Mouse (Mus musculus) heart, embryonic 15.5 days (tissue): ENCODE measurements around the gene Adarb1. TPM values are rescaled to one million over a fixed set of nuclear protein-coding genes. Genes with fewer than 3 reads are reported as not detected.

Source experiments
- ATAC-seq: fragments of 200-750 bp; cut with Nextera tagmentation; replicated peaks from 2 replicates; pipeline ENCODE4 v1.8.0; 2017; ENCODE audit warnings: low read depth, moderate TSS enrichment; ENCODE audit not compliant: insufficient number of reproducible peaks, insufficient read depth, low FRiP score
- H3K27ac ChIP-seq: fragments of 300-500 bp; sonication (generic); 2 replicates; pipeline ENCODE4 v1.5.1; 2015; ENCODE audit warnings: mild to moderate bottlenecking, inconsistent platforms
- H3K27me3 ChIP-seq: fragments of 300-500 bp; sonication (generic); 2 replicates; pipeline ENCODE4 v1.6.1; 2015; ENCODE audit warnings: inconsistent platforms
- H3K36me3 ChIP-seq: fragments of 300-500 bp; sonication (generic); 2 replicates; pipeline ENCODE4 v1.6.1; 2015; ENCODE audit warnings: mild to moderate bottlenecking, inconsistent platforms
- H3K4me1 ChIP-seq: fragments of 300-500 bp; sonication (generic); replicated peaks from 2 replicates; pipeline ENCODE4 v1.6.1; 2015; ENCODE audit warnings: inconsistent platforms
- H3K4me2 ChIP-seq: fragments of 300-500 bp; sonication (generic); 2 replicates; pipeline ENCODE4 v1.6.1; 2015; ENCODE audit warnings: inconsistent platforms, mild to moderate bottlenecking, moderate library complexity
- H3K4me3 ChIP-seq: fragments of 300-500 bp; sonication (generic); 2 replicates; pipeline ENCODE4 v1.5.1; 2015; ENCODE audit warnings: mild to moderate bottlenecking, inconsistent platforms
- H3K9ac ChIP-seq: fragments of 300-500 bp; sonication (generic); 2 replicates; pipeline ENCODE4 v1.6.1; 2015; ENCODE audit warnings: mild to moderate bottlenecking, inconsistent platforms
- H3K9me3 ChIP-seq: fragments of 300-500 bp; sonication (generic); replicated peaks from 2 replicates; pipeline ENCODE4 v1.6.1; 2016; ENCODE audit warnings: inconsistent platforms
- WGBS: fragments of 180-500 bp; shearing (Covaris S2); methylation state at CpG from one replicate; pipeline ENCODE4 v1.1.7; 2015; ENCODE audit warnings: mixed read lengths; 5-methylcytosine and 5-hydroxymethylcytosine counted together
- polyA plus RNA-seq: library from polyadenylated mRNA; unstranded; fragments of >200 nt; fragmentation: Nextera tagmentation; extraction: Ambion mirVana; gene quantifications from 2 replicates; pipeline ENCODE4 v1.2.1, GENCODE M21; 2015

Gene Adarb1
- 14.0 and 14.8 TPM in 2 replicates for polyA plus RNA-seq

DNA sequence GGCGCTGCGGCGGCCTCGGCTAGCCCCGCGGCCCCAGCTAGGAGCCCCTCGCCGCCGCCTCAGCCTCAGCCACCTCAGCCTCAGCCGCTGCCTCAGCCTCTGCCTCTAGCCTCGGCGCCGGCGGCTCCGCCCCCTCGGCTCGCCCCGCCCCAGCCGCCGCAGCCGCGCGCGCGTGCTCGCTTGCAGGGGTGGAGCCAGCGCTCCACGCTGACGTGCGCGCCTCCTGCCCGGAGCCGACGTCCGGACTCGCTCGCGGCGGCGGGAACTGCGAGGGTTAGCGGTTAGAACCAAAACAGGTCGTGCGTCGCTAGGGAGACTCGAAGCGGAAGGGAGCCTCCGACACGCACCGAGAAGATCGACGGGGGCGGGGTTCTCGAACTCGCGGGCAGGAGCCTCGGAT is at the start of gene Adarb1:
Gene Adarb1 (minus strand): TSS at position 133 of the 400 bp plus-strand sequence.
- Histone ChIP-seq H3K4me2 (peak within 1 kb of the TSS; percentile 98), H3K9me3 (no peaks in the 10 kb centered on the region), H3K27ac (peak within 1 kb of the TSS; percentile 75)

DNA sequence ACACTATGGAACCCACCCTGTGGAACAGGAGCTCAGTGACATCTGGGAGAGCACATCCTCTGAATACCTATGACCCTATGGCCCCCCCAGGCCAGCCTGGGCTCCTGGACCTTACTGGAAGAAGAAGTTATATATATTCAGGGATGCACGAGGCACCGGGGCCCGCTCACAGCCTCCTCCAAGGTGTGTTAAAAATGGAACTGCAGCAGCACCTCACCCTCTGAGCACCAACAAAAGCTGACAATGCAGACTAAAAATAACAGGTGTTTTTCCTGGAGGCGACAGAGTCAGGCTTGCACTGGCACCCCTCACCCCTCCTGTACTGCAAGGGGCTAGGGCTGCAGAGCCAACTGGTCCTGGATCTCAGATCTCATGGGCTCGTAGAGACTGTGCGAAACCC is 49.3 kb upstream of the Adarb1 start:
- Histone ChIP-seq H3K9me3 (no peaks in the 10 kb centered on the region), H3K4me1 (peaks cover 58% of the 10 kb centered on the region), H3K27me3 (no peaks in the 10 kb centered on the region), H3K36me3 (no peaks in the 10 kb centered on the region), H3K4me2 (no peak overlapping the region), H3K9ac (no peak overlapping the region), H3K4me3 (no peak overlapping the region), H3K27ac (peak overlapping the region; percentile 45; the same call in 1 of the 2 replicates)
- no peak for ATAC-seq
- 57% methylated on average over 6 of the region's 6 CpGs for WGBS

More for the DNA sequence above, at the start of gene Adarb1:
- under 1% methylated on average over 57 of the region's 57 CpGs for WGBS
- ATAC-seq: peak; percentile 90
- Histone ChIP-seq H3K27me3 (peaks cover 9% of the 10 kb centered on the region; the same call in 1 of the 2 replicates), H3K9ac (peak within 1 kb of the TSS; percentile 78), H3K4me1 (peaks cover 34% of the 10 kb centered on the region), H3K36me3 (no peaks in the 10 kb centered on the region), H3K4me3 (peak within 1 kb of the TSS; percentile 90)

DNA sequence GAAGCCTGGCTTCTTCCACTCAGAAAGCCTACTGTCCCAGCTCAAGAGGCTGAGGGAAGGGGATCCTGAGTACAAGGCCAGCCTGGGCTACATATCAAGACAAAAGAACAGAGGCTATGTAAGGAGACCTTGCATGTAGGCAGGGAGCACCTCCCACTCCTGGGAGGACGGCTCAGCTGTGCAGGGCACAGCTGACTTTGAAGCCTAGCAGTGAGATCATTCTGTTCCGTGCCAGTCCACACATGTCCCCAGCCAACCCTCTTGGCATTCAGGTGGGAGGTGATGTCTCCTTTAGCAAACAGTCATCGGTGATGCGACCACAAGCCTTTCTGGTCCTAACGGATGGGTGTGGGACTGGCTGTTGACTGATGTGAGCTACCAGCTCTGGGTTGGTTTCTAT is 47.8 kb upstream of the Adarb1 start:
- WGBS: 78% methylated on average over 5 of the region's 5 CpGs
- H3K4me1 ChIP-seq: peaks cover 47% of the 10 kb centered on the region
- no peak overlapping the region for H3K27ac ChIP-seq

DNA sequence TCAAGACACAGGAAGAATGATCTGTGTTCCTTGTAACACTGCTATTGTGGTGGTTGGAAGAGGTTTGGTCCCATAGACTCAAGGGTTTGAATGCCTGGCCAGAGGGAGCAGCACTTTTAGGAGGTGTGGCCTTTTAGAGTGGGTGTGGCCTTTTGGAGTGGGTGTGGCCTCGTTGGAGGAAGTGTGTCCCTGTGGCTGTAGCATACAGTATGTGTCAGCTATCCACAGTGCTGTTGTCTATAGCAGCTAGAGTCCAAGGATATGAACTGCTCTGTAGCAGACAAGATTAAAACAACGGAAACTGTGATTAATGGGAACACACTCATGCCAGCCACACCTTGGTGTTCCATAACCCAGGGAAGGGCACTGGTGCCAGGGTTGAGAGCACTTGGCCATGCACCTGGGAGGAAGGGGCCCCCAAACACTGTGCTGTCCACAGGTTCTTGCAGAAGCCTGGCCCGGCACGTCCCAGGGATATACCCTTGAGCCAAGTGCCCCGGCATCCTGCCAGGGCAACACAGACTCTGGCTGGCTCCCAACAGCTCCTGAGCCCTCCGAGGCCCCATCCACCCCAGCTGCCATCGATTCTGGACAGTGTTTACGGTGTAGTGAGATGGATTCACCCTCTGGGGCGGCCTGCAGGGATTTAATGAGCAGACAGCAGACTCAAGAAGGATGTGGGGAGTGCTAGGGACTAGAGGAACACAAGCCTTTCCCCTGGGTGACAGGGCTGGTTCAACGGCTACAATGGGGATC is 46.3 kb upstream of the Adarb1 start:
- Histone ChIP-seq H3K36me3 (no peaks in the 10 kb centered on the region), H3K9me3 (no peaks in the 10 kb centered on the region), H3K4me1 (peaks cover 52% of the 10 kb centered on the region), H3K4me2 (no peak overlapping the region; the same call in 1 of the 2 replicates), H3K4me3 (no peak overlapping the region), H3K27ac (peak overlapping the region; percentile 87), H3K27me3 (no peaks in the 10 kb centered on the region), H3K9ac (no peak overlapping the region; the same call in 1 of the 2 replicates)
- 27% methylated on average over 10 of the region's 10 CpGs for WGBS
- ATAC-seq: peak; percentile 89

More for the DNA sequence above, 47.8 kb upstream of the Adarb1 start:
- no peak overlapping the region for H3K4me3 ChIP-seq
- no peaks in the 10 kb centered on the region for H3K27me3 ChIP-seq
- no peak overlapping the region for H3K9ac ChIP-seq
- ATAC-seq: no peak
- no peak overlapping the region for H3K4me2 ChIP-seq
- H3K36me3 ChIP-seq: no peaks in the 10 kb centered on the region
- H3K9me3 ChIP-seq: no peaks in the 10 kb centered on the region

DNA sequence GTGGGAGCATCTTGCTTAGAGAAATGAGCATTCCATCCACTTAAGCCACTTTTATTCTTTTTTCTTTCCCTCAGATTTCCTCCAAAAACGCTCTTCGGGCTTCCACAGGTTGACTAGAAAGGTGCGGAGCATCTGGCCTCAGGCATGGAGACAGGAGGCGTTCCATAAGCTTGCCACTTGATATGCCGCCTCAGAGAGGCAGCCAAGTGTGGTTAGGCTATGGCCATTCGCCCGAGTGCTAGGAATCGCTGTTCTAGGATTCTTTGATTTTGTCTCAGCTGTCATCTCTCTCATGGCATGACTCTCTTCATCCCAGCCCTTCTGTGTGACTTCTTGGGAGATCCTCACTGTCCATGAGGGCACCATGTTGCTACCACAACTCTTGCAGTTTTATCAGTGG is 43.1 kb upstream of the Adarb1 start:
- no peak for ATAC-seq
- no peak overlapping the region for H3K9ac ChIP-seq
- no peaks in the 10 kb centered on the region for H3K36me3 ChIP-seq
- peaks cover 43% of the 10 kb centered on the region for H3K4me1 ChIP-seq
- H3K4me2 ChIP-seq: no peak overlapping the region
- H3K27ac ChIP-seq: no peak overlapping the region
- WGBS: 88% methylated on average over 8 of the region's 8 CpGs
- H3K4me3 ChIP-seq: no peak overlapping the region
- no peaks in the 10 kb centered on the region for H3K27me3 ChIP-seq
- H3K9me3 ChIP-seq: no peaks in the 10 kb centered on the region

DNA sequence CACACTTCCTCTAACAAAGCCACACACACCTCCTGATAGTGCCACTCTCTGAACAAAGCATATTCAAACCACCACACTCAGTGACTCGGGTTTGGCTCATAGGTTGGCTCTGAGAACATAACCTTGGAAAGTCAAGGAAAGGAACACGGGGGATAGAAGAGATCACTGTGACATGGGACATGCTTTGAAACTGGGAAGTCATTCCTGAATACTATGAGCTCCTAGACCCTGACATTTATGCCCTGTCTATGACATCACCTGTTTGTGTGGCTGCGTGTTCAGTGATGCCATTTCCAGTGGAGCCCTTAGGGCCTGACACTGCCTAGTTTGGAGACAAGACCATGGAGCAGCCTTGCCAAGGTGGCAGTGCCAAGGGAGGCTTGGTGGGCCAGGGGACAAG is 39.6 kb upstream of the Adarb1 start:
- H3K27me3 ChIP-seq: no peaks in the 10 kb centered on the region
- H3K4me3 ChIP-seq: no peak overlapping the region
- H3K4me1 ChIP-seq: peaks cover 34% of the 10 kb centered on the region
- no peak overlapping the region for H3K4me2 ChIP-seq
- no peaks in the 10 kb centered on the region for H3K36me3 ChIP-seq
- WGBS: 83% methylated on average over 3 of the region's 3 CpGs
- ATAC-seq: no peak
- no peak overlapping the region for H3K9ac ChIP-seq
- H3K27ac ChIP-seq: no peak overlapping the region
- H3K9me3 ChIP-seq: no peaks in the 10 kb centered on the region

DNA sequence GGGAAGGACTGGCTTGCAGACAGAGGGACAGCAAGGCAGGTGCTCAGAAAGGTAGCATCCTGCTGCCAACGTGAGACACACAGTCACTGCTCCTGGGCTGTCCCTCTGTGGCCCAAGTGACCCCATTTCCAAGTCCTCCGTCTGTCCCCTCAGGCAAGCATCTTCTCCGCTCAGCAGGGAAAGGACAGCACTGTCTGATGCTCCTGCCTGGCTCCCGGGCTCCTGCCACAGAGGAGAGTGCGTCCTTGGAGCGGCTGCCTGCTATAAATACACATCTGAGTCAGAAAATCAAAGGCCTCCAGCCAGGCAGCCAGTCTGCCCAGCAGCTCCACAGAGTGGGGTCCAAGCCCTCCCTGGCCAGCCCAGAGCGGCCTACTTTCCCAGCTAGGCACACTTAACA is 38.4 kb upstream of the Adarb1 start:
- Histone ChIP-seq H3K9me3 (no peaks in the 10 kb centered on the region), H3K4me3 (no peak overlapping the region), H3K4me2 (no peak overlapping the region), H3K36me3 (no peaks in the 10 kb centered on the region), H3K27ac (peak overlapping the region; percentile 92), H3K27me3 (no peaks in the 10 kb centered on the region), H3K9ac (peak overlapping the region; percentile 29; the same call in 1 of the 2 replicates), H3K4me1 (peaks cover 34% of the 10 kb centered on the region)
- peak; percentile 80 for ATAC-seq
- 43% methylated on average over 7 of the region's 7 CpGs for WGBS

DNA sequence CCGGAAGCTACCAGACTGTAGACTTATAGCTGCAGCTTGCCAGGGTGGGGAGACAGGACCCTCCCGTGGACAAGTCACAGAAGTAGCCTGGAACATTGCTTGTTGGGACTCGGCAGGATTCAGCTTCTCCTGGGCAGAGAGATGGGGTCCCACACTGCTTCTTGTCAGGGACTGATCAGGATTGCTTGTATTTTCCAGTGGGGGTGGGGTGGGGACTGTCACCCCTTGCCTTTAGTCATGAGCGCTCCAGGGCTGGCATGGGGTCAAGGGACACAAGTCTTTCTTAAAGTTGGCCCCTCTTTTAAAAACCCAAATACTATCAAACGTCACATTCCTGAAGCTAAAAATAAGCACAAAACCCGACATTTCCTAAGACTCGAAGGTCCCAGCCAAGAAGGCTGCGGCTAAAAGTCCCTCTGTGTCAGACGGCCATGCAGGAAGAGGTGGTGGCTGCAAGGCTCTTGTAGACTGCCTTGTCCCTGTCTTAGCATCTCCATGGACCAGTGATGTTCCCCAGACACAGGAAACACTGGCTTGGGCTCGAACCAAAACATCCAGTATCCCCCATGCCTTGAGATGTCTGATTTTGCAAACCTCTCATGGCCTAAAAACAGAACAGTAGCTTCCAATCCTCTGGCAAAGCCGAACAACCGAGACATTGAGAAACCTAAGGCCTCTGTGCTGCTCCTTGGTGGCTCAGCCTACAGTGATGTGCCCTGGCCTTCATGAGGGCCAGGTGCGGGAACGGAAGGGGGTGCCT is 37.4 kb upstream of the Adarb1 start:
- H3K4me2 ChIP-seq: no peak overlapping the region
- H3K27me3 ChIP-seq: no peaks in the 10 kb centered on the region
- peak; percentile 25; the same call in 1 of the 2 replicates for ATAC-seq
- 0 out of 2 replicates have a peak overlapping the region, but pooled peaks have one; percentile 29 for H3K9ac ChIP-seq
- peak overlapping the region; percentile 92 for H3K27ac ChIP-seq
- peaks cover 38% of the 10 kb centered on the region for H3K4me1 ChIP-seq
- H3K9me3 ChIP-seq: no peaks in the 10 kb centered on the region
- H3K4me3 ChIP-seq: no peak overlapping the region
- 54% methylated on average over 14 of the region's 14 CpGs for WGBS
- no peaks in the 10 kb centered on the region for H3K36me3 ChIP-seq

DNA sequence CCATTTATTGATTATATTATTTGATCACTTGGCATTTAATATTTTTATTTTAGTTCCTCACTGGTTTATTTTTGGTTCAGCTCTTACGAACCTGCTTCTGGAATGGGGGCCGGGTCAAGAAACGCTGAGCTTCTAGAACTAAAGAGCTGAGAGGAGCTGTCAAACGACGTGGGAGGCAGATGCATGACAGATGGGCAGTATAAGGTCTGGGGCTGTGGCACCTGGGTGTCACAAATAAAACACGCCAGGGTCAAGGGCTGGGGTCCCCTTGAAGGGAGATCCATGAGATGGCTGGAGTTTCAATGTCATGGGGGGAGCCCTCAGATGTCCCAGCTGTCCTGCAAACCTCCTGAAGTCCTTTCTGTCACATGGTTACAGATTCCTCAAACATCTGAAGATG is 36.7 kb upstream of the Adarb1 start:
- Histone ChIP-seq H3K4me1 (peaks cover 38% of the 10 kb centered on the region), H3K4me3 (no peak overlapping the region), H3K9ac (no peak overlapping the region), H3K27ac (peak overlapping the region; percentile 92), H3K27me3 (no peaks in the 10 kb centered on the region), H3K4me2 (no peak overlapping the region), H3K36me3 (no peaks in the 10 kb centered on the region), H3K9me3 (no peaks in the 10 kb centered on the region)
- no peak for ATAC-seq
- 41% methylated on average over 6 of the region's 6 CpGs for WGBS

DNA sequence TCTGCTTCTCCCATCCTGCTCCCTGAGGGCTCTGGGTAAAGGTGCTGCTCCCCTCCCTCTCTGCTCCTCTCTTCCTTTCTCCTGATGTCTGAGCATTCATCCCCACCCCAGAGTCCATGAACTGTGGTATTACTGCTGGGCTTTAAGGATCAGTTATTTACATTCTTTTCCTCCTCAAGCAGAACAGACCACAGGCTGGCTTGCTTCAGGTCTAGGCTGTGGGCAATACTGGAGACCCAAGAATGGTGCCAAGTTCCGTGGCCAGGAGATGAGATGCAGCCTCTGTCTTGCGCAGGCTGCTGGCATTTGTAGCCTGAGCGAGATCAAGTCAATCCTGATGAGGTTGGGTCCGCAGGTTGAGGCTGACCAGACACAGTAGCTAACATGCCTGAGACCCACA is 33.8 kb upstream of the Adarb1 start:
- Histone ChIP-seq H3K9me3 (no peaks in the 10 kb centered on the region), H3K4me2 (no peak overlapping the region), H3K4me1 (peaks cover 63% of the 10 kb centered on the region), H3K27me3 (no peaks in the 10 kb centered on the region), H3K27ac (no peak overlapping the region), H3K36me3 (no peaks in the 10 kb centered on the region), H3K9ac (no peak overlapping the region), H3K4me3 (no peak overlapping the region)
- ATAC-seq: no peak
- WGBS: 69% methylated on average over 4 of the region's 4 CpGs

DNA sequence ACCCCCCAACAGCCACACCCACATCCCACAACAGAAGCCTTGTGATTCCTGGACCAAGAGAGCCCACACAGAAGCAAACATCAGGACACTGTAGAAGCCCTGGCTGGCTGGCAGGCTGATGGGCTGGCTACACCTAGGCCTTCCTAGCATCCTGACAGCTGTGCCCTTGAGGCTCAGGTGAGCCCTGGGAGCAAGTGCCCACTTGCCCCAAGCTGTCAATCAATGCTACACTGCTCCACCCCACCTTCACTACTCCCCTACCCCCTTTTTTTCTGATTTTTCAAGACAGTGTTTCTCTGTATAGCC is 32.0 kb upstream of the Adarb1 start:
- H3K27ac ChIP-seq: peak overlapping the region; percentile 83
- H3K36me3 ChIP-seq: no peaks in the 10 kb centered on the region
- H3K9me3 ChIP-seq: no peaks in the 10 kb centered on the region
- peaks cover 47% of the 10 kb centered on the region for H3K4me1 ChIP-seq
- H3K4me2 ChIP-seq: peak overlapping the region; percentile 62
- ATAC-seq: no peak
- no peaks in the 10 kb centered on the region for H3K27me3 ChIP-seq
- 0 out of 2 replicates have a peak overlapping the region, but pooled peaks have one; percentile 1 for H3K9ac ChIP-seq
- H3K4me3 ChIP-seq: peak overlapping the region; percentile 35; the same call in 1 of the 2 replicates
